Mouse (Mus musculus): ENCODE measurements at regions not wholly inside any gene's neighbourhood (a gene's known extent, or its start where the extent isn't known, plus 50 kb on each side); places are given as distances from the start of the nearest gene placed in this dataset.
"Not testable (repeated sequence)": the region's sequence is repeated elsewhere in the genome, so short reads cannot be mapped to it uniquely, and the experiment has no call there.

DNA sequence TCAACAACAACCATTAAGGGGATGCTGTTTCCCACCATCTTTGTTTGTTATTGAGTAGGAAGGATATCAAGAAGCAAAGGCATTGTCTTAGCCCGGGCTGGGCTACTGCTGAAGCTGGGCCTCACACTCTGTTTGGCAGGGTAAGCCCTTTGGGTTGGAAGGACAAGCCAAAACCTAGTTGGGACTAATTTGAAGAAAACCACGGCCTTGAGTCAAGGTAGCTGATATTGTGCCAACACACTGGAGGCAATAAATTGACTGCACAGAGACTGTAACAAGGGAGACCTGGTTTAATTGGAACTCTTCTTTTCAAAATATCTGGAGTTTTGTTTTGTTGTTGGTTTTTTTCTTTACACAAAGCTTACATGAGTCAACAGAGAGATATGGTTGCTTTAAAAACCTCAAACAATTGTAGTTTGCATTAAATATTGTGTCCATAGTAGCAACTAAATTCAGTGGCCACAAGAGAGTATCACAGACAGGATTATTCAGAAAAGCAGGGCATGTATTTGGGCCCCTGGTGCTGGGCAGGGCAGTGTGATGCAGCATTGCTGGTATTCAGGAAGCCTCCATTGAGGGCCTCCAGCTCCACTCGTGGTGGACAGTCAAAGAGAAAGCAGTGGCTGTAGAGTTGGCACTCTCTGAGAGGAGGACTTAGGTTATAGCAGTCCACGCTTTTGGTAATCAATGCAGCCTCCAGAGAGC lies 105.5 kb upstream of the Ubl3 start:
- WGBS, result 73% methylated on average over 4 of the region's 4 CpGs
- no peaks in the 10 kb centered on the region for H3K36me3 ChIP-seq
- no peak for ATAC-seq (ENCODE audit: low FRiP score)
- no peaks in the 10 kb centered on the region for H3K27me3 ChIP-seq
- peaks cover 1% of the 10 kb centered on the region; the same call in 1 of the 2 replicates for H3K4me1 ChIP-seq (replicated peaks)
- no peak overlapping the region for H3K27ac ChIP-seq
- H3K4me3 ChIP-seq, result no peak overlapping the region
- H3K4me2 ChIP-seq, result no peak overlapping the region
- no peaks in the 10 kb centered on the region for H3K9me3 ChIP-seq
- H3K9ac ChIP-seq, result no peak overlapping the region

- no peaks in the 10 kb centered on the region for H3K9me3 ChIP-seq
- H3K9ac ChIP-seq, result no peak overlapping the region
- no peak overlapping the region for H3K4me3 ChIP-seq
- H3K27ac ChIP-seq, result no peak overlapping the region
- H3K36me3 ChIP-seq, result no peaks in the 10 kb centered on the region
- no peaks in the 10 kb centered on the region for H3K27me3 ChIP-seq
- no peak for ATAC-seq (ENCODE audit: low FRiP score)
- H3K4me1 ChIP-seq (replicated peaks), result no peaks in the 10 kb centered on the region
- H3K4me2 ChIP-seq, result no peak overlapping the region
- WGBS, result 63% methylated on average over 6 of the region's 7 CpGs
Observed at GRCm38 (mm10) chr5:148652525-148653243, 100.1 kb upstream of the Ubl3 start.

DNA sequence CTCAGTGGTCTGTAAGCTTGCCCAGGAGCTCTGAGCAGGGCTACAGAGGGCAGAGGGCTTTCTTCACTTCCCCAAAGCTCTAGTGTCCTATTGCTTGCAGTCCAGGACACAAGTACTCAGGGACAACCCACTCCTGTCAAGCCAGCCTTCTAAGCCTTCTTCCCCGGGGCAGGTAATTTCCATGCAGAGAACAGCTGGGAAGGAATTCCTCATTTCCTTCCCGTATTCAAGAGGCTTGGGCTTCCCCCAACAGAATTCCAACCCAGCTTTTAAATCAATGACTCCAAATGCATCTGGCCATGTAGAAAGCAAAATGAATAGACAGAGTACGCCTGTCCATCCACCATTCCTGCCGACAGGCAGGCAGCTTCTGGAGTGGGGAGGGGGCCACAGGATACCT lies 99.1 kb upstream of the Ubl3 start:
- ATAC-seq (ENCODE audit: low FRiP score), result no peak
- Histone ChIP-seq H3K36me3 (no peaks in the 10 kb centered on the region), H3K27me3 (no peaks in the 10 kb centered on the region), H3K27ac (no peak overlapping the region), H3K4me3 (no peak overlapping the region), H3K9ac (no peak overlapping the region), H3K4me1 (replicated peaks) (no peaks in the 10 kb centered on the region), H3K4me2 (no peak overlapping the region), H3K9me3 (no peaks in the 10 kb centered on the region)
- 68% methylated on average over 4 of the region's 4 CpGs for WGBS

- H3K4me1 ChIP-seq (replicated peaks); ATAC-seq (ENCODE audit: low FRiP score); H3K36me3 ChIP-seq; H3K9me3 ChIP-seq; H3K9ac ChIP-seq; H3K27me3 ChIP-seq; H3K27ac ChIP-seq; H3K4me2 ChIP-seq; H3K4me3 ChIP-seq: not testable (repeated sequence)
- WGBS, result 94% methylated on average over 7 of the region's 7 CpGs
Observed at GRCm38 (mm10) chr5:148649573-148649972, 97.0 kb upstream of the Ubl3 start.

GRCm38 (mm10) chr5:148649123-148649522 lies 96.5 kb upstream of the Ubl3 start:
- 82% methylated on average over 9 of the region's 9 CpGs for WGBS
- no peaks in the 10 kb centered on the region for H3K27me3 ChIP-seq
- H3K36me3 ChIP-seq, result no peaks in the 10 kb centered on the region
- H3K27ac ChIP-seq, result no peak overlapping the region
- H3K4me3 ChIP-seq, result no peak overlapping the region
- no peaks in the 10 kb centered on the region for H3K4me1 ChIP-seq (replicated peaks)
- H3K9ac ChIP-seq, result no peak overlapping the region
- ATAC-seq (ENCODE audit: low FRiP score), result no peak
- H3K9me3 ChIP-seq, result no peaks in the 10 kb centered on the region
- H3K4me2 ChIP-seq, result no peak overlapping the region

GRCm38 (mm10) chr5:148647644-148648043 lies 95.1 kb upstream of the Ubl3 start:
- no peak for ATAC-seq (ENCODE audit: low FRiP score)
- Histone ChIP-seq H3K27me3 (no peaks in the 10 kb centered on the region), H3K9me3 (no peaks in the 10 kb centered on the region), H3K9ac (no peak overlapping the region), H3K36me3 (no peaks in the 10 kb centered on the region), H3K27ac (no peak overlapping the region), H3K4me1 (replicated peaks) (no peaks in the 10 kb centered on the region), H3K4me2 (no peak overlapping the region), H3K4me3 (no peak overlapping the region)
- 63% methylated on average over 2 of the region's 2 CpGs for WGBS

DNA sequence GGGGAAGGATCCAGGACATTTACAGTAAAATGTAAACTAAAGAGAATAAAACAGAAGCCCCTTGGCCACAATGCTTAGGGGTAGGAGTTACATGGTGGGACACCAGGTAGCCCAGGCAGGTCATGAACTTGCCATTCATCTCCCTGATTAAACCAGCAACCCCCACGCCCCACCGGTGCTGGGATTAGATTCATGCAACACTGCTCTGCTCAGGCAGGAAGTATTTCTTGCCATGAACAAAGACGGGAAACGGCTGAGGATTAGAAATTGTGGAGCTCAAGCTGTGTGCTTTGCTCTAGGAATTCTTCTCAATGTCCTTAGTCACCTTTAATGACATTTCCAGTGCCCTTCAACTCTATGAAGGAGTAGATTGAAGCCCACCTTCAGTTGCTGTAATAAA lies 93.2 kb upstream of the Ubl3 start:
- Histone ChIP-seq H3K4me2 (no peak overlapping the region), H3K4me3 (no peak overlapping the region), H3K27ac (no peak overlapping the region), H3K9ac (no peak overlapping the region), H3K27me3 (no peaks in the 10 kb centered on the region), H3K4me1 (replicated peaks) (0 out of 2 replicates have a peak, but pooled peaks cover 3% of the 10 kb centered on the region), H3K9me3 (no peaks in the 10 kb centered on the region), H3K36me3 (no peaks in the 10 kb centered on the region)
- 89% methylated on average over 4 of the region's 4 CpGs for WGBS
- no peak for ATAC-seq (ENCODE audit: low FRiP score)

GRCm38 (mm10) chr5:148645191-148645681 lies 92.6 kb upstream of the Ubl3 start:
- no peaks in the 10 kb centered on the region for H3K27me3 ChIP-seq
- H3K4me3 ChIP-seq, result no peak overlapping the region
- no peak overlapping the region for H3K27ac ChIP-seq
- H3K9me3 ChIP-seq, result no peaks in the 10 kb centered on the region
- H3K4me2 ChIP-seq, result no peak overlapping the region
- 0 out of 2 replicates have a peak, but pooled peaks cover 3% of the 10 kb centered on the region for H3K4me1 ChIP-seq (replicated peaks)
- H3K36me3 ChIP-seq, result no peaks in the 10 kb centered on the region
- no peak overlapping the region for H3K9ac ChIP-seq
- ATAC-seq (ENCODE audit: low FRiP score), result no peak
- WGBS, result 90% methylated on average over 10 of the region's 10 CpGs

- H3K27ac ChIP-seq, result no peak overlapping the region
- H3K9ac ChIP-seq, result no peak overlapping the region
- 0 out of 2 replicates have a peak, but pooled peaks cover 3% of the 10 kb centered on the region for H3K4me1 ChIP-seq (replicated peaks)
- H3K9me3 ChIP-seq, result no peaks in the 10 kb centered on the region
- no peaks in the 10 kb centered on the region for H3K36me3 ChIP-seq
- no peak overlapping the region for H3K4me2 ChIP-seq
- no peak overlapping the region for H3K4me3 ChIP-seq
- no peaks in the 10 kb centered on the region for H3K27me3 ChIP-seq
- no peak for ATAC-seq (ENCODE audit: low FRiP score)
- WGBS, result 96% methylated on average over 7 of the region's 7 CpGs
Observed at GRCm38 (mm10) chr5:148644345-148644744, 91.8 kb upstream of the Ubl3 start.

- Histone ChIP-seq H3K4me3 (no peak overlapping the region), H3K27me3 (no peaks in the 10 kb centered on the region), H3K36me3 (no peaks in the 10 kb centered on the region), H3K27ac (no peak overlapping the region), H3K9ac (no peak overlapping the region), H3K4me2 (no peak overlapping the region), H3K4me1 (replicated peaks) (0 out of 2 replicates have a peak, but pooled peaks cover 3% of the 10 kb centered on the region), H3K9me3 (no peaks in the 10 kb centered on the region)
- 47% methylated on average over 15 of the region's 15 CpGs for WGBS
- no peak for ATAC-seq (ENCODE audit: low FRiP score)
Observed at GRCm38 (mm10) chr5:148641652-148642395, 89.2 kb upstream of the Ubl3 start.

GRCm38 (mm10) chr5:148640523-148640922 lies 87.9 kb upstream of the Ubl3 start:
- Histone ChIP-seq H3K9ac (no peak overlapping the region), H3K4me2 (no peak overlapping the region), H3K27ac (no peak overlapping the region), H3K4me1 (replicated peaks) (0 out of 2 replicates have a peak, but pooled peaks cover 3% of the 10 kb centered on the region), H3K4me3 (no peak overlapping the region), H3K9me3 (no peaks in the 10 kb centered on the region), H3K36me3 (no peaks in the 10 kb centered on the region), H3K27me3 (no peaks in the 10 kb centered on the region)
- no peak for ATAC-seq (ENCODE audit: low FRiP score)
- whole genome bisulfite sequencing, result 47% methylated on average over 13 of the region's 14 CpGs

DNA sequence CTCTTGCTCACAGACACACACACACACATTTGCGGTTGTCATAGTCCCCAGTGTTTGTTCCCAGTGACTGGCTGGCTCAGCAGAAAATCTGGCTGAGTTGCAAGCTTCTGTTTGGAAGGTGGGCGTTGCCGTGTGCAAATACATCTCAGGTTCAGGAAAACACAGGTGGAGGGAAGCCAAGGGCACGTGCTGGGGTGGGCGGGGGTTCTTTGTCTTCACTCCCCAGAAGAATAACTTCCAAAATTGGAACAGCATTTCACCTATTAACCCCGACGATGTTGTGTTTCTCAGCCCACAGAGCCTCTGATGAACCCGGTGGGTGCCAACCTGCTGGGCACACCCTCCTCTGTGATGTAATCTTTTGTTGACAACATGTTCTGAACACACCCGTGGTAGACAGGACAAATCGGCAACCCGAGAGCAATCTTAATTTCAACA lies 82.3 kb upstream of the Ubl3 start:
- no peaks in the 10 kb centered on the region for H3K27me3 ChIP-seq
- no peak overlapping the region for H3K4me3 ChIP-seq
- no peak overlapping the region for H3K27ac ChIP-seq
- H3K9me3 ChIP-seq, result no peaks in the 10 kb centered on the region
- H3K4me2 ChIP-seq, result no peak overlapping the region
- H3K36me3 ChIP-seq, result no peaks in the 10 kb centered on the region
- no peak for ATAC-seq (ENCODE audit: low FRiP score)
- H3K4me1 ChIP-seq (replicated peaks), result peaks cover 24% of the 10 kb centered on the region
- no peak overlapping the region for H3K9ac ChIP-seq
- 77% methylated on average over 11 of the region's 11 CpGs for WGBS

Measured in hindbrain, embryonic 13.5 days (tissue).